Mouse (Mus musculus) neutrophil, adult 5-6 weeks (primary cell): Measurements from ENCODE around the gene M1ap. TPM values are rescaled to one million over a fixed set of nuclear protein-coding genes. Genes with fewer than 3 reads are reported as not detected.

Source experiments
- ATAC-seq: fragments of 151-379, 151-347 bp; 2 replicates; pipeline ENCODE4 v1.8.0; 2017; ENCODE audit warnings: mild to moderate bottlenecking, moderate TSS enrichment; ENCODE audit not compliant: insufficient number of reproducible peaks, poor library complexity, low FRiP score, severe bottlenecking; ENCODE audit errors: extremely low read depth
- total RNA-seq: library from RNA; stranded (forward); fragments of 200-1000 nt; gene quantifications from 2 replicates; pipeline ENCODE4 v1.2.3, GENCODE M21; 2017

M1ap gene
- total RNA-seq, result 1.1 and 2.1 TPM in 2 replicates

DNA sequence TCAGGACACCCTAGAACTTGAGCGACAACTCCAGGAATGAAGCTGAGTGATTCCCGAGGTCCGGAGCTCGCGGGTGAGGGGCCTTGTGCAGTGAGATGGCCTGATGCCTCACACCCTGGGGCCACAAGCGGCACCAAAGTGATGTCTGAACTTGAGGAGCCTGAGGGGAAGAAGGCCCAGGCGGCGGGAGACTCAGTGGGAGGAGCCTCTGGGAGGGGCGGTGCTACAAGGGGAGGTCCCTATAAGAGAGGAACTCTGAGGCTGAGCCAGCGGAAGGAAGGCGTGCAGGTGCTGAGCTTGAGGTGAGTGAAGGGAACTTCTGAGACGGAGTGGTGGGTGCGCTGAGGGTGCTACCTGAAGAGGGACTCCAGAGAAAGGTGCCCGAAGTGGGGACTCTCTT is at the start of gene M1ap:
Gene M1ap (plus strand): TSS at position 252 of the 400 bp plus-strand sequence.
- ATAC-seq, result no peak

DNA sequence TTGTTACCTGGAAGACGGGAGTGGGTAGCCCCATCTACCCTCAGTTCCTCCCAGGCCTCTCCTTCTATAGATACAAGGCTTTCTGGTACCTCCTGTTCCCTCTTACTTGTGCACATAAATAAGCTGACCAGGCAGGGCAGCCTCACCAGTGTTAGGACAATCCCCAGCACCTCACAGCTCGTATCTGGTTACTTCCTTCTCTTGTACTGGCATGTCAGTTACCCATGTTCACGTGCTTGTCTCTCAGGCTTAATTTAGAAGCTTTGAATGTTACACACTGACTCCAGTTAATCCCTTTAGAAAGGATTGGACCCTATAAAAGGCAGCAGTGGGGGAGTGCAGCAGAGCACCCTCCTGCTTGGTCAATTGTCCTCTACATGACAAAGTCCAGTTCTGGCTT is 49.4 kb upstream of the M1ap start:
- ATAC-seq, result no peak

DNA sequence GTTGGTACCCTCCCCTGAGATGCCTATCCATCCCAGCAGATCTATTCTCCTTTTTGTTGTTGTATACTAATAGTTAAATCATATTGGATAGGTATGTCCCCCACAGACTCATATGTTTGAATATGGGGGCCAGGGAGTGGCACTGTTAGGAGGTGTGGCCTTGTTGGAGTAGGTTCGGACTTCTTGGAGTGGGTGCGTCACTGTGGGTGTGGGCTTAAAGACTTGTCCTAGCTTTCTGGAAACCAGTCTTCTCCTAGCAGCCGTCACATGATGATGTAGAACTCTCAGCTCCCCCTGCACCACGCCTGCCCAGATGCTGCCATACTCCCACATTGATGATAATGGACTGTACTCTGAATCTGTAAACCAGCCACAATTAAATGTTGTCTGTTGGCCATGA is 48.5 kb upstream of the M1ap start:
- no peak for ATAC-seq

DNA sequence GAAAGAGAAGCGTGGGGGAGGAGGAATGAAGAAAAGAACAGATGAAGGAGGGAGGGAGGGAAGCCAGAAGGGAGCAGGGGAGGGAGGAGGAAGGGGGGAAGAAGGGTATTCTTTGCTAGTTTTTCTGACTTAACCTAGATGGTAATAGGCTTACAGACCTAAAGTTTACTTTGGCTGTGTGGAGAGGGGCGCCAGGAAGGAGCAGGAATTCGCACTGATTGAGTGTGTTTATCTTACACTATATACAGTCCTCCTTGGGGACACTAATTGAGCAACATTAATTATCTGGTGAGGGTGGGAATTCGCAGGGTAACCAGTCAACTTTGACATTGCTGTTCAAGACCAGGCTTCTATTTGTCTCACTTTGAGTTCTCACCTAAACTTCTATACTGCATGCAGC is 48.0 kb upstream of the M1ap start:
- ATAC-seq, result no peak

DNA sequence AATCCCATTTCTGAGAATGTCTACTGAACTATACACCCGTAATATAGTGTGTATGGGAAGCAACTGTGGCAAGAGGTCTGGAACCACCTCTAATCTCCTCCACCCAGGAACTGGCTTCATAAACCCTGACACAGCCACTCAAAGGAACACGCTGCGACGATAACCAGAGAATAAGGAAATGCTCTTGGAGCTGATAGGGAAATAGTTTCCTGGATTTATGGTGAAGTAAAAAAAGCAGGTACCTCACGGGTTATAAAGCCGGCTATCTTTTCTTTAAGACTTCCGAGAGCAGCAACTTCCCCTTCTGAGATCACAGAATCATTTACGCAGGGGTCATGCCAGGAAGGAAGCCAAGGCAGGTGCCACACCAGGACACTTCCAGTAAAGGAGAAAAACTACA is 44.1 kb upstream of the M1ap start:
- no peak for ATAC-seq

DNA sequence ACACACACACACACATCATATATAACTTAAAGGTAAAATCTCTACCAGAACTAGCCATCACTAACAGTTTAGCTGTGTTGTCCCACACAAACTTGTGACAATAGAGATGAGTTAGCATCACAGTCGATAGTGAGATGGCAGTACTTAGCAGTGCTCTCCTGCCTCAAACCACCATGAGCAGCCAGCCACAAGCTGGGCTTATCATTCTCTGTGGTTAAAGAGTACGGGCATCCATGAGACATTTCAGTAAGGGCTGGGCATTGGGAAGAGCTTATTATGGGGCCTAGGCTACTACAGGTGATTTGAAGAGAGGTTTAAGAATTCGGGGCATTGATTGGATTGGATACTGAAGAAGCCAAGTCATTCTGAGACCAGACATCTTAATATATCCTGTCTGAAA is 39.7 kb upstream of the M1ap start:
- no peak for ATAC-seq

DNA sequence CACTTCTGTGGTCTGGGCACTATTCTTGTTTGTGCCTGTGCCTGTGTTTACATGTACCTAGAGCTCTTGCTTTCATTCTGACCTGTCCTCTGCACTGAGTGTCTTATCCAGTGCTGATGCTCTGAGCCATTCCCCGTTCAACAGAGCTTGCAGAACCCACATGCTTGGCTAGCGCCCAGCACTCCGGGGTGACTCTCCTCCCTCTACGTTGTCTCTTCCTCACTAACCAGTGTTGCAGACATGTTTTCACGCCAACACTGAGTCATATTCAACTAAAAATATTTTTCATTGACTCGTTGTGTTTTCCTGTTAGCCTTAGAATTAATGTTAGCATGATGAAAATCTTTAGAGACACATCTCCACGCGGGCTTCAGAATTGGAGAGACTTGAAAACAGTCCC is 38.7 kb upstream of the M1ap start:
- no peak for ATAC-seq

DNA sequence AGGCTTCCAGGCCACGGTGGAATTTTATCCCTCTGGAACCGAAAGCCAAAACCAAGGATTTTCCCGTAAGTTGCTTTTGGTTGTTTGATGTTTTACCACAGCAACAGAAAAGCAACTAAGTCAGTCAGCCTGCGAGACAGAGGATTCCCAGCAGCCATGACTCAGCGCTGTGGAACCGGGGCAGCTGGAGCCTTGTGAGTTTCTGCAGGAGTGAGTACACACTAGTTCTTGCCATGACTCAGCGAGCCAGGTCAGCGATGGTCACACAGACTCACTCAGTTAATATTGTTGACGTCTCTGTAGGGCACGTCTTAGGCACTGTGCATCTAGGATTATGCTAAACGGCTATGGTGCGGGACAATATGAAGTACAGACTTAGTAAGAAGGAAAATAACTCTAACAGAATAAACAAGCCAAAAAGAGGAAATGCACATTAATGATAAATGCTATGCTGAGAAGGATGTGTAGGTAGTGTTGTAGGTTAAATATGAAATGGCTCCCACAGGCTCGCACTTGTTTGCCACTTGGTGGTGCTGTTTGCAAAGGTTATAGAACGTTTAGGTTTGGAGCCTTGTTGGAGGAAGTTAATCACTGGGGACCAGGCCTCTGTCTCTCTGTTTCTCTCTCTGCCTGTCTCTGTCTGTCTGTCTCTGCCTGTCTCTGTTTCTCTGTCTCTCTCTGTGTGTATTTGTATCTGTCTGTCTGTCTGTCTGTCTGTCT is 37.4 kb upstream of the M1ap start:
- ATAC-seq, result peak; percentile 50

DNA sequence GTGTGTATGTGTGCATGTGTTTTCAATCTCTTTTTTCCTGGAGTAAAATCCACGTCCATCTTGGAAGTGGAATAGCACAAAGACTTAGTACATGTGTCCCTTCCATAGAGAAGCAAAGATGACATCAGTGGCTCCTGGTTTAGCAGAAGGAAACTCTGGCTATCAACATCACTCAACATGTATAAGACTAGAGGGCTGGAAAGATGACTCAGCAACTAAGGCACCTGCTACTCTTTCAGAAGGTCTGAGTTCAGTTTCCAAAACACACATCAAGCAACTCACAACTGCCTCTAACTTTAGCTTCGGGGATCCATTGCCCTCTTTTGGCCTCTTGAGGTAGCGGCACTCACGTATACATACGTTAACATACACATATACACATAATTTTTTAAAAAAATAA is 35.4 kb upstream of the M1ap start:
- no peak for ATAC-seq

DNA sequence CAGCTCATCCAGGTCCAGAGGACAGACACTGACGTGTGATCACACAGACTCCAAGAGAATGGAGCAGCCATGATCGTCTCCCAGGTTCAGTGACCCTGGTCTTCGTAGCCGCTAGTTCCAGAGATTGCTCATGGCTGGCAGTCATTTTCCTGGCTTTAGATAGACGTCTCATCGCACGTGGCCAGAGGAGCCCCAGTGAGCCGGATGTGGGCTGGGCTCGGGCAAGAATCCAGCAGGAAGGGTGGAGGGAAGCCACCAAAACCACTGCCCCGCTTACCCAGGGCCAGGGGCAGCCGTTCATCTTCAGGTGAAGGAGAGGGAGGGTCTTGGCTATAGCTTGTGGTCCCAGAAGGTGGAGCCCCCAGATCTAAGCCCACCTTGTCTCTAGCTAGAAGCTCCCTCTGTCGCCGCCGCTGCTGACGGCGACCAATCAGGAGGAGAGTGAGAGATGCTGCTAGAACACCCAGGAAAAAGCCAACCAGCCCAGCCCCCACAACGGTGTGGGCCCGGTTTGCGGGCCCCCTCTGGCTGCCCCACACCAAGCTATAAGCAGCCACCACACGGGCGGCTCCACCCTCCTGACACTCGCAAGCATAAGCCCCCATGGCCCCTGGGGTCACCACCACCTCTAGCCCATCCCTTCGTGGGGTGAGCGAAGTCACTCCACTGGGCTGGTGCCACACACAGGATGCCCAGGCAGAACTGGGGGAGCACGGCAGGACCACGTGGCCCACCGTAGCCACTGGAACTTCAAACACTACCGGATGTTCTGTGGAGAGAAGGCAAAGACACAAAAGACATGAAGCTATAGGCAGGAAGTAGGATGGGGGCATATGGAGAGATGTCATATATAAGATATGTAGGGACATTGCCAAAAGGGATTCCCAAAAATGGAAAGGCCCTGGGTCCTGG is 33.1 kb upstream of the M1ap start:
- no peak for ATAC-seq

DNA sequence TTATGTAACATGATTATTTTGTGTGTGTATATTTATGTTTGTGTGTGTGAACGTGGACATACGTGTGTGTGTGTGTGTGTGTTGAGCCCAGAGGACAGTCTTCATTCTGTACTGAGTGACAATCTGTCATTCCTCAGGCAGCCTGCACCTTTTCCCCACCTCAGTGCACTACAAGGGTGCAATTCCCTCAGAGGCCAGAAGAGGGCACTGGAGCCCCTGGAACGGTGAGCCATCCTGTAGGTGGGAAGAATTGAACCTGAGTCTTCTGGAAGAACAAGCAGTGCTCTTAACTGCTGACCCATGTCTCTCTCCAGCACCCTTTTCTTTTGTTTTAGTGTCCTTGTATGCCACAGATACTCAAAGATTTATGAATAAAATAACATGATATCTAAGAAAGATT is 30.8 kb upstream of the M1ap start:
- peak; percentile 58; the same call in 1 of the 2 replicates for ATAC-seq

DNA sequence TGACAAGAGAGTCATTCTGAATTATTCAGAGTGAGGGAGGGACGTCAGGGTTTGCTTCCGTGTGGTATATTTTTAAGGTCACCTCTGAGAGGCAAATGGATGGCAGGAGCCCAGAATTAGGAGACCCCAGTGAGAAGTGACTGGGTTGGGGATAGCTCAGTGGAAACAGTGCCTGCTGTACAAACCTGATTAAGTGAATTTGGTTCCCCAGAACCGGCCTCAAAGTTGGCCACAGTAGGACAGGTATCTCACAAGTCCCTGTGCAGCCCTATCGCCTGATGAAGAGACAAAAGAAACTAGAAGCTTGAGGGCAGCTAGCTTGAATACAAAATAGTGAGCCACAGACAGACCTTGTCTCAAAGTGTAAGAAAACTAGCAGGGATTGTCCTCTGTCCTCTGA is 30.2 kb upstream of the M1ap start:
- no peak for ATAC-seq

DNA sequence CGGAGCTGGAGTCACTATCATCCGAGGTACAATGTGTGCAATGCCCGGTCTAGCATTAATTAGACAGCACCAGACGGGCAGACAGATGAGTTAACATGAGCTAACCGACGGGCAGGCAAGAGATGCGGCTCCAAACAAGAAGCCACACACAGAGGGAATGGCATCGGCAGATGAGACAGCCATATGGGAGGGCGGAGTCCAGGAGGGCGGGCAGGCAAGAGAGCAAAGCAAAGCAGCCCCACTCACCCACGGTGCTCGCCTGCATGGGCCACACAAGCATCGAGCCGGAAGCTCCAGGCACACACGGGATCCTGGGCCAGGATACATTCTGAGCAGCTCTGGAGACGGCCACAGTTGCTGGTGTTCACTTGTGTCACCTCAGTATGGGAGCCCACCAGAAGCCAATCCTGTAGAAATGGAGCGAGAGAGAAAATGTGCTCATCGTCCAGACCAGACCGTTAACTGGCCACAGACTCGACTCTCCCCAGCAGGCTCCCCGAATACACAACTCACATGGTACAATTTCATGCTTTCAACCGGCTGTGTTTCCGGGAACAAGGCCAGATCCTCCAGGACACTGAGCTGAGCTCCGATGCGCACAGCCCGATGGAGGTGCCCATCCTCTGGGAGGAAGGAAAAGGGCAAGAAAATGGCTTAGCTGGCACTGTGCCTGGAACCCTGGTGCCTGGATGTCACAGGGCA is 29.5 kb upstream of the M1ap start:
- ATAC-seq, result no peak

DNA sequence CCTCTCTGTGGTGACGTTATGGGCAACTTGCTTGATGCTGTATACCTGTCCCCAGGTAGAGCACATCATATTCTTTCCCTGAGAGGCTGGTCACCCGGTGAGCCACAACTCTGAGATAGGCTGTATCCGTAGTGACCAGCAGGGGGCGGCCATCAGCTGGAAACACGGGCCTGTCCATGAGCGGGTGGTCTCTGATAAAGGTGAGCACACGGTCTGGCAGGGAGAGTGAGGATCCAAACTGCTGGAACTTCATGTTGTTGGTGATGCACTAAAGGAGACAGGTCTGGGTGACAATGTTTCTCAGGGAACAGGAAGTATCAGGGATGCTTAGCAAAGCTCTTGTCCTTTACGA is 28.9 kb upstream of the M1ap start:
- ATAC-seq, result no peak

DNA sequence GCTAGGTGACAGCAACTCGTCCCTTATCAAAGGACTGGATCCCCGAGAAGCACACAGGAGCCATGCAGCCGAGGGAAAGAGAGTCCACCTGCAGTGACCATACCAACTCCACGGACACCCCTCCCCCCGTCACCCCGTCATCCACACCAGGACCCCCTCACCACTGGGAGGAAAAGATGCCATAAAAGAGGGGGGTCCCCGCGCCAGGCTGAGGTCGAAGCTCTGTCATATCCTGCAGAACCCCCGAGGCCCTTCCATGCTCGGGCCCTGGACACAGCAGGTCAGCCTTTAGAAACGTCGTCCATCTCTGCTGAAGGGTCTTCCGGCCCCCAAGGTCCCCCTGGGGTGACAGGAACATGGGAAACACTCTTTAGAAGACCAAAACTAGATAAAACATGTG is 28.3 kb upstream of the M1ap start:
- no peak for ATAC-seq

DNA sequence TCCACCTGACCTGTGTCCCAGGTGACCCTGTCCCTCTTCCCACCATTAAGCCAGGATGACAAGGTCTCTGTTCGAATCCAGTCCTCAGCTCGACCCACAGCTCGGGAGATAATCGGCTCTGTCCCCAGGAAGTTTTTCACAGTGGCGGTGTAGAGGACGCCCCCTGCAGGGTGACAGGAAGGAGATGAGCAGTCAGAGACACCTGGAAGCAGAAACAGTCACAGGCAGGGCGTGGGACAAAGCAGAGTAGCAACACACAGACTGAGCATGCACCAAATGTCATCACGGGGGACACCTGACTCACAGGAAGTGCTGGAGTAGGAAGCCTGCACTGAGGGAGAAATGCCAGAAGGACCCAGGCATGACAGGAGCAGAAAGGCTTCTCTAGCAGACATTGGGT is 27.2 kb upstream of the M1ap start:
- ATAC-seq, result no peak

DNA sequence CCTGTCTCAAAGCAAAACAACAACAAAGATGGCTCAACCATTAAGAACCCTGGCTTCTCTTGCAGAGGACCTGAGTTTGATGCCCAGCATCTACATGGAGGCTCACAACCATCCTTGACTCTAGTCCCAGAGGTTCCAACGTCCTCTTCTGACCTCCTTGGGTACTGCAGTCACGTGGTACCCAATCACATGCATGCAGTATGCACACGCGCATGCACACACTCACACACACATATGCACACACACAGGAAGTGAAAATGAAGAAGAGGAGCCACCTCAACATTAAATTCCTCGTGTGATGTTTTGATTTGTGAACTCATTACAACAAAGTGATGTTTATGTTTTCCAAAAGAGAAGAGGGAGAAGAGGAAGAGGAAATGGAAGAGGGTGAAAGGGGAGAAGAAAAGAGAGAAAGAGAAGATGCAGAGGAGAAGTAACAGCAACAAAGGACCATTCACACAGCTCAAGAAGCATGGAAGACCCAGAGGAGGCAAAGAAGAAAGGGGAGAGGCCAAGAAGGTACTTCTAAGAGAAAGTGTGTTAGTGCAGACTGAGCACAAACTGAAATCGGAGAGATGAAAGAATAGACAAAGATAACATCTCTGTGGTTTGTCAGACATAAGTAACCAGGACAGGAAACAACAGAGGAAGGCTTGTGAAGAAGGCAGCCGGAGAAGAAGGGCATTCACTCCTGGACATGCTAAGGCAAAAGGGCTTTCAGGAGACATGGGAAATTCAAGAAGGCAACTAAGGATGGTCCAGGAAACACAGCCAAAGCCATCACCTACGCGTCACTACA is 25.1 kb upstream of the M1ap start:
- ATAC-seq, result 0 out of 2 replicates have a peak, but pooled peaks have one; percentile 18

DNA sequence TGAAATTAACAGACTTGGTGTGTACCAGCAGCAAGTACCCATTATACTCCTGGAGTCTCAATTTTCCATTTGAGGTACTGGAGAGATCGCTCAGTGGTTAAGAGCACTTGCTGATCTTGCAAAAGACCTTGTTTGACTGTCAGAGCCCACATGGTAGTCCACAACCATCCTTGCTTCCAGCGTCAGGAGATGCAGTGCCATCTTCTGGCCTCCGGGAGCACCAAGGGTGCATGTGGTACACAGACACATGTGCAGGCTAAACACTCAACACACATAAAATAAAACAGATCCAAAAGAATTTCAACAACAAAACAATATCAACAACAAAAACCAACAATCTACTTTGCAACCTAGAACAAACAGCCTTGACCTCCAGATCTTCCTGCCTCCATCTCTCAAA is 21.7 kb upstream of the M1ap start:
- no peak for ATAC-seq

DNA sequence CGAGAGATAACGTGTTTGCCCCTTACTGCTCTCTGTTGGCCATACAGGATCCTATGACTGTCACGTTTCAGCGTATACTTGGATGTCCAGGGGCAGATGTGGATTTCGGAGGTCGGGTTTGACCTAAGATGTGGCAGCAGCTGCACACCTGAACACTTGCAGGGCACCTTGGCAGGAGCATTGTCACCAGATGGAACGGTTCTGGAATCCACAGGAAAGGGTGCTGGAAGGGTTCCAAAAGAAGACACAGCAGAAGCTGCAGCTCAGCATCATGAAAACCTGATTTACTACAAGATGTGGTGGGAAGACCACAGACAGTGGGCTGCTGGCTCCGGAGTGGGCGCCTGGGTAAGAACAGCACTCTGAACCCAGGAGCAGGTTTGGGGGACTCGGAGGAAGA is 20.6 kb upstream of the M1ap start:
- no peak for ATAC-seq
